Mouse (Mus musculus): Measurements from ENCODE around the gene Mertk. TPM values are rescaled to one million over a fixed set of nuclear protein-coding genes. Genes with fewer than 3 reads are reported as not detected.

The Mertk gene
- polyA plus RNA-seq, 2 experiments: 3.1 to 3.2 TPM

DNA sequence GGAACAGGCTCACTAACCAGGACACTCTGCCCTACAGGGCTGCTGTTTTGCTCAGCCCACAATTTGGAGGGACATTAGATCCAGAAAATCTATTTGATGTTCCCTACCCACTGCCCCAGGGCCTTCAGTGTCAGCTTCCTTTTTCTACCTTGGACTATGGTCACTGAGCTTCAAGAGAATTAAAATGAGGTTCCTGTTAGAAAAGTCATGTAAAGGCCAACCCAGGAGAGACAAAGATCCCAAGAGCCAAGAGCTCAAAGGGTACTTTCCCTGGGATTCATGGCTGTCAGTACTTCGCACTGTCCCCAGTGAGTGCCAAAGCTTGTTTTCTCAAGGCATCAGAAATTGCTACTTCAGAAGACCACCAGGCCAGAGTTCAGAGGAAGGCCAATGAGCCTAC lies 17.2 kb downstream of the Mertk start:
- 83% methylated on average over 1 of the region's 1 CpGs for WGBS (ENCODE audit: insufficient replicate concordance)
- Histone ChIP-seq H3K9me3 (ENCODE audit: control insufficient read depth, low read length) (no peaks in the 10 kb centered on the region), H3K9ac (replicated peaks) (no peak overlapping the region), H3K27ac (no peak overlapping the region), H3K4me3 (ENCODE audit: insufficient read depth in 1 of 2, low read depth in 2 of 2, low read length in 2 of 2) (no peak overlapping the region), H3K27me3 (ENCODE audit: control insufficient read depth, insufficient read depth, low read length) (no peaks in the 10 kb centered on the region), H3K36me3 (replicated peaks; ENCODE audit: control insufficient read depth, insufficient read depth, low read depth) (no peaks in the 10 kb centered on the region), H3K4me2 (ENCODE audit: low read depth) (no peak overlapping the region), H3K4me1 (replicated peaks; ENCODE audit: control insufficient read depth in 2 of 2, insufficient read depth in 2 of 2, low read length in 1 of 2) (peaks cover 0 to 24% of the 10 kb centered on the region in 2 experiments; a peak in 2 of 4 replicates)
- DNase-seq (ENCODE audit: low read depth in 3 of 3, low spot score in 3 of 3) (no peak), ATAC-seq (ENCODE audit: insufficient read depth) (no peak)
- TF ChIP-seq EP300 (IDR thresholded peaks at IDR 0.05; ENCODE audit: low read depth): no peak
- no peak for TF ChIP-seq CTCF (IDR thresholded peaks at IDR 0.05; ENCODE audit: low read depth)

- no peaks in the 10 kb centered on the region for H3K27me3 ChIP-seq (ENCODE audit: control insufficient read depth, insufficient read depth, low read length)
- DNase-seq (ENCODE audit: low read depth in 3 of 3, low spot score in 3 of 3): no peak
- peaks cover 0 to 15% of the 10 kb centered on the region in 2 experiments; a peak in 2 of 4 replicates for H3K4me1 ChIP-seq (replicated peaks; ENCODE audit: control insufficient read depth in 2 of 2, insufficient read depth in 2 of 2, low read length in 1 of 2)
- no peak overlapping the region for H3K4me3 ChIP-seq (ENCODE audit: insufficient read depth in 1 of 2, low read depth in 2 of 2, low read length in 2 of 2)
- H3K36me3 ChIP-seq (replicated peaks; ENCODE audit: control insufficient read depth, insufficient read depth, low read depth): no peaks in the 10 kb centered on the region
- no peak overlapping the region for H3K9ac ChIP-seq (replicated peaks)
- ATAC-seq (ENCODE audit: insufficient read depth): no peak
- TF ChIP-seq CTCF (IDR thresholded peaks at IDR 0.05; ENCODE audit: low read depth) (no peak), EP300 (IDR thresholded peaks at IDR 0.05; ENCODE audit: low read depth) (no peak)
- H3K9me3 ChIP-seq (ENCODE audit: control insufficient read depth, low read length): no peaks in the 10 kb centered on the region
- no peak overlapping the region for H3K27ac ChIP-seq
- H3K4me2 ChIP-seq (ENCODE audit: low read depth): no peak overlapping the region
- WGBS (ENCODE audit: insufficient replicate concordance): 61% methylated on average over 2 of the region's 2 CpGs
Measured at GRCm38 (mm10) chr2:128719380-128719779, 20.6 kb downstream of the Mertk start.

DNA sequence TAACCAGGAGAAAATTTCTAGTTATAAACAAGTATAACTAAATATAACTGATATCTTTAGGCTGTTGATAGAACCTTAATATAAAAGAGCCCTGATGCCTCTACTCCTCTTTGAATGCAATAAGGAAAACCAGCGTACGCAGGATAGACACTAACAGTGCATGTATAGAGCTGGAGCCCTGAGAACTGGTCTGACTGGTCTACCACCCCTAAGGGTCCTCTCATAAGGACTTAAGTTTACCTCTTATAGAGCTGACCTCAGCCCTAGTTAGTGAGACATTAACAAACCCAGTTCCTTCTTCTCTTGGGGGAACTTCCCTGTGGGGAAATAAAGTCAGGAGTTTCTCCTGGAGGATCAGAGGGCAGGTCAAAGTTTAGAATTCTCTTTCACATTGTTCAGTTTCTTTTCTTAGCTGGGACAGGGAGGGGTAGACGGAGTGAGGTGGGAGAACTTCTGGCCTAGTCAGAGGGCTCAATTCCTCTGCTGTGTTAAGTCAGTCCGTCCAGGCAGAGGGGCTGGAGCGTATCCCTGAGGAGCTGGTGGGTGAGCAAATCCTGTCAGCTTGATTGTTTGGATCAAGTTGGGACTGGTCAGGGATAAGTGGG lies 23.5 kb downstream of the Mertk start:
- DNase-seq (ENCODE audit: low read depth in 3 of 3, low spot score in 3 of 3): no peak
- Histone ChIP-seq H3K27me3 (ENCODE audit: control insufficient read depth, insufficient read depth, low read length) (no peaks in the 10 kb centered on the region), H3K4me2 (ENCODE audit: low read depth) (no peak overlapping the region), H3K27ac (no peak overlapping the region), H3K4me3 (ENCODE audit: insufficient read depth in 1 of 2, low read depth in 2 of 2, low read length in 2 of 2) (no peak overlapping the region), H3K36me3 (replicated peaks; ENCODE audit: control insufficient read depth, insufficient read depth, low read depth) (no peaks in the 10 kb centered on the region), H3K4me1 (replicated peaks; ENCODE audit: control insufficient read depth in 2 of 2, insufficient read depth in 2 of 2, low read length in 1 of 2) (peaks cover 0 to 5% of the 10 kb centered on the region in 2 experiments; a peak in 2 of 4 replicates), H3K9ac (replicated peaks) (no peak overlapping the region), H3K9me3 (ENCODE audit: control insufficient read depth, low read length) (no peaks in the 10 kb centered on the region)
- TF ChIP-seq EP300 (IDR thresholded peaks at IDR 0.05; ENCODE audit: low read depth) (no peak), CTCF (IDR thresholded peaks at IDR 0.05; ENCODE audit: low read depth) (no peak)
- ATAC-seq (ENCODE audit: insufficient read depth): no peak
- 75% methylated on average over 5 of the region's 5 CpGs for WGBS (ENCODE audit: insufficient replicate concordance)

DNA sequence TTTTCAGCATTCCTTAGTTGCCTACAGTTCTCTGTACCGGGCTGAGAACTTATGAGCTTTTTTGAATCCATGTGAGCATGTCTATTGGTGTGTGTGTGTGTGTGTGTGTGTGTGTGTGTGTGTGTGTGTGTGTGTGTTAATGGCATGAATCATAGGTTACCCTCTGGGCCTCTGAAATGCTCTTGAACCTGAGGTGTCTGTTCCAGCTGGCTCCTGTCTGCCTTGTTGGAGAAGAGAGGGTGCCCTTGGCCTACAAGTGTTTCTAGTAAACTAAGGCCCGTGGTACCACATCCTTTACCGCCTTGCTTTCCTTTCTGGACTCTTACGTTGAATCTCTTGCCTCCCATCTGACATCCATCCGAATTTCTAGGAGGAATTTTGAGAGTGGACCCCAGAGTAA lies 27.3 kb downstream of the Mertk start:
- DNase-seq (ENCODE audit: low read depth in 3 of 3, low spot score in 3 of 3): no peak
- WGBS (ENCODE audit: insufficient replicate concordance): 64% methylated on average over 5 of the region's 5 CpGs
- TF ChIP-seq CTCF (IDR thresholded peaks at IDR 0.05; ENCODE audit: low read depth) (no peak), EP300 (IDR thresholded peaks at IDR 0.05; ENCODE audit: low read depth) (no peak)
- H3K9ac ChIP-seq (replicated peaks): no peak overlapping the region
- H3K4me1 ChIP-seq (replicated peaks; ENCODE audit: control insufficient read depth in 2 of 2, insufficient read depth in 2 of 2, low read length in 1 of 2): no peaks in the 10 kb centered on the region
- H3K36me3 ChIP-seq (replicated peaks; ENCODE audit: control insufficient read depth, insufficient read depth, low read depth): no peaks in the 10 kb centered on the region
- no peak overlapping the region for H3K4me2 ChIP-seq (ENCODE audit: low read depth)
- H3K9me3 ChIP-seq (ENCODE audit: control insufficient read depth, low read length): no peaks in the 10 kb centered on the region
- no peak for ATAC-seq (ENCODE audit: insufficient read depth)
- H3K27ac ChIP-seq: no peak overlapping the region
- no peaks in the 10 kb centered on the region for H3K27me3 ChIP-seq (ENCODE audit: control insufficient read depth, insufficient read depth, low read length)
- H3K4me3 ChIP-seq (ENCODE audit: insufficient read depth in 1 of 2, low read depth in 2 of 2, low read length in 2 of 2): no peak overlapping the region

GRCm38 (mm10) chr2:128726626-128727025 lies 27.9 kb downstream of the Mertk start:
- DNase-seq (ENCODE audit: low read depth in 3 of 3, low spot score in 3 of 3): no peak
- no peaks in the 10 kb centered on the region for H3K4me1 ChIP-seq (replicated peaks; ENCODE audit: control insufficient read depth in 2 of 2, insufficient read depth in 2 of 2, low read length in 1 of 2)
- WGBS (ENCODE audit: insufficient replicate concordance): 60% methylated on average over 7 of the region's 7 CpGs
- no peak for ATAC-seq (ENCODE audit: insufficient read depth)
- no peak overlapping the region for H3K9ac ChIP-seq (replicated peaks)
- H3K9me3 ChIP-seq (ENCODE audit: control insufficient read depth, low read length): no peaks in the 10 kb centered on the region
- H3K4me2 ChIP-seq (ENCODE audit: low read depth): no peak overlapping the region
- H3K27me3 ChIP-seq (ENCODE audit: control insufficient read depth, insufficient read depth, low read length): no peaks in the 10 kb centered on the region
- no peak for TF ChIP-seq CTCF (IDR thresholded peaks at IDR 0.05; ENCODE audit: low read depth)
- no peak for TF ChIP-seq EP300 (IDR thresholded peaks at IDR 0.05; ENCODE audit: low read depth)
- H3K4me3 ChIP-seq (ENCODE audit: insufficient read depth in 1 of 2, low read depth in 2 of 2, low read length in 2 of 2): no peak overlapping the region
- H3K27ac ChIP-seq: no peak overlapping the region
- no peaks in the 10 kb centered on the region for H3K36me3 ChIP-seq (replicated peaks; ENCODE audit: control insufficient read depth, insufficient read depth, low read depth)

Measured in liver, embryonic 14.5 days (tissue).